Mouse (Mus musculus): Measurements from ENCODE around the gene Cdh13.

- no peak for TF ChIP-seq EP300 (optimal IDR thresholded peaks at IDR 0.05)
- 0 out of 2 replicates have a peak, but pooled peaks have one; percentile 11 for TF ChIP-seq CTCF (IDR thresholded peaks at IDR 0.05; ENCODE audit: low read depth)
Observed at GRCm38 (mm10) chr8:119128266-119128665, 844.7 kb downstream of the Cdh13 start.

All from stomach, postnatal 0 days (tissue).